Mouse (Mus musculus): ENCODE measurements at regions not wholly inside any gene's neighbourhood (a gene's known extent, or its start where the extent isn't known, plus 50 kb on each side); places are given as distances from the start of the nearest gene placed in this dataset.

DNA sequence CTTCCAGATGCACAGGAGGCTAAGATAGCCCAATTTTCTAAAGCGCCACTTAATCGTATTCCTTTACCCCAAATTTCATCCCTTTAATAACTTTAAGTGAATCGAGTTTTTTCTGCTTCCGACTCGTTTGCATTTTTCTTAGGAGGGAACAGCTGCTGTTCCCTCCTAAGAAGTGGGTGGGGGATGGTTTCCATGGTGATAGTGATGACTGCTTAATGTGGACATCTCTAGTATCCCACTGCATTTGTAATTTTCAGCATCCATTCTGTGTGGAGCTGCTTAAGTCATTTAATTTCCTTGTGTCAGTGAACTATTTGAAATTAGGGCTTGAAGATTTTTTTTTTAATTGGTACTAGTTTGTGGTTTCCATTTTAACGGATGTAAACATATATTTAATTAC lies 567.8 kb upstream of the Adgra3 start:
- in situ Hi-C loops (cut with MboI; ENCODE audit: unreplicated experiment in 2 of 2) = no loop called here

DNA sequence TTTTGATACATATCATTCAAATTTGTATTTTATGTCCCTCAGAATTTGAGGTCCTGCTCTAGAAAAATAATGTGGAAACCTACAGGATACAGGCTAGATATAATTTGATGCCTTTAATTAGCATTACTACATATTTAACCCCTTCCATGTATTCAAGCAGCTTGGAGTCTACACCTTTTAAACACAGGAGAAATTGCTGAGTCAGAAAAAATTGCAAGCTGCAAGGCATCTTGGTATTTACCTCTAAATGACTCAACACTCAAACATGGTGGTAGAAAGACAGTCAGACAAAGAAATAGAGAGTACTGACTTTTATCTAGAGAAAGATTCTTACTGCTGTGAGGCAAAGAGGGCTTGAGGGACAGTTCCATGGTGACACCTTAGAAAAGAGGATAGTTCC lies 565.4 kb upstream of the Adgra3 start:
- in situ Hi-C loops (cut with MboI; ENCODE audit: unreplicated experiment in 2 of 2) = no loop called here
